Mouse (Mus musculus): ENCODE results near the gene Zbbx.

Gene Zbbx

GRCm38 (mm10) chr3:75164838-75165496 lies at the start of gene Zbbx:
Gene Zbbx, minus strand, starts transcription at chr3:75165034.
- DNase-seq (ENCODE audit: low read depth, low spot score), result peak; percentile 89

GRCm38 (mm10) chr3:75202808-75203503 lies 38.1 kb upstream of the Zbbx start:
- peak; percentile 72 for DNase-seq (ENCODE audit: low read depth, low spot score)

GRCm38 (mm10) chr3:75182606-75183005 lies 17.8 kb upstream of the Zbbx start:
- peak; percentile 19 for DNase-seq (ENCODE audit: low read depth, low spot score)

GRCm38 (mm10) chr3:75141876-75142275 lies 23.0 kb downstream of the Zbbx start:
- DNase-seq (ENCODE audit: low read depth, low spot score), result no peak

- no peak for DNase-seq (ENCODE audit: low read depth, low spot score)
These were observed 60.0 kb downstream of the Zbbx start for GRCm38 (mm10) chr3:75104867-75105266.

- DNase-seq (ENCODE audit: low read depth, low spot score), result no peak
These were observed 79.1 kb downstream of the Zbbx start for GRCm38 (mm10) chr3:75085762-75086161.

GRCm38 (mm10) chr3:75078906-75079305 lies 85.9 kb downstream of the Zbbx start:
- DNase-seq (ENCODE audit: low read depth, low spot score), result no peak

GRCm38 (mm10) chr3:75009701-75010100 lies 155.1 kb downstream of the Zbbx start:
- no peak for DNase-seq (ENCODE audit: low read depth, low spot score)

Measured in R1 (cell line).